Mouse (Mus musculus): ENCODE measurements around the gene Exoc8. TPM values are rescaled to one million over a fixed set of nuclear protein-coding genes. Genes with fewer than 3 reads are reported as not detected.

Exoc8 gene
- 15.5 and 16.3 TPM in 2 replicates for polyA plus RNA-seq (2015; fragmentation: Nextera tagmentation; extraction: Ambion mirVana)

GRCm38 (mm10) chr8:124897386-124898250, at the start of gene Exoc8, which contains the start of gene Sprtn:
TSS of gene Exoc8 (minus strand) at chr8:124897705.
TSS of gene Sprtn (plus strand) at chr8:124897886.
- peak within 1 kb of the TSS; percentile 83 for H3K9ac ChIP-seq
- H3K4me2 ChIP-seq: peak within 1 kb of the TSS; percentile 94
- peak; percentile 92 for ATAC-seq (replicated peaks)
- WGBS: under 1% methylated on average over 113 of the region's 114 CpGs
- H3K4me3 ChIP-seq: peak within 1 kb of the TSS; percentile 95
- peaks cover 33% of the 10 kb centered on the region for H3K36me3 ChIP-seq (replicated peaks)
- H3K4me1 ChIP-seq: peaks cover 48% of the 10 kb centered on the region
- no peaks in the 10 kb centered on the region for H3K9me3 ChIP-seq
- H3K27me3 ChIP-seq (replicated peaks): no peaks in the 10 kb centered on the region
- H3K27ac ChIP-seq: peak within 1 kb of the TSS; percentile 86

- peak overlapping the region; percentile 10; the same call in 1 of the 2 replicates for H3K4me2 ChIP-seq
- peaks cover 47% of the 10 kb centered on the region for H3K4me1 ChIP-seq
Measured at GRCm38 (mm10) chr8:124944406-124944805, 46.9 kb upstream of the Exoc8 start.

GRCm38 (mm10) chr8:124943801-124944200, 46.3 kb upstream of the Exoc8 start:
- WGBS: 81% methylated on average over 6 of the region's 6 CpGs
- Histone ChIP-seq H3K27me3 (replicated peaks) (no peaks in the 10 kb centered on the region), H3K9ac (no peak overlapping the region), H3K9me3 (no peaks in the 10 kb centered on the region), H3K4me1 (peaks cover 47% of the 10 kb centered on the region), H3K27ac (no peak overlapping the region), H3K36me3 (replicated peaks) (0 out of 2 replicates have a peak, but pooled peaks cover 8% of the 10 kb centered on the region), H3K4me2 (no peak overlapping the region), H3K4me3 (no peak overlapping the region)
- no peak for ATAC-seq (replicated peaks)

More at GRCm38 (mm10) chr8:124944406-124944805, 46.9 kb upstream of the Exoc8 start:
- H3K9ac ChIP-seq: no peak overlapping the region
- no peaks in the 10 kb centered on the region for H3K27me3 ChIP-seq (replicated peaks)
- no peak for ATAC-seq (replicated peaks)
- 0 out of 2 replicates have a peak, but pooled peaks cover 4% of the 10 kb centered on the region for H3K36me3 ChIP-seq (replicated peaks)
- H3K9me3 ChIP-seq: no peaks in the 10 kb centered on the region
- WGBS: 62% methylated on average over 7 of the region's 7 CpGs
- no peak overlapping the region for H3K27ac ChIP-seq
- H3K4me3 ChIP-seq: no peak overlapping the region

- H3K36me3 ChIP-seq (replicated peaks): 0 out of 2 replicates have a peak, but pooled peaks cover 10% of the 10 kb centered on the region
- no peak overlapping the region for H3K4me3 ChIP-seq
- 0 out of 2 replicates have a peak, but pooled peaks cover 3% of the 10 kb centered on the region for H3K4me1 ChIP-seq
- H3K4me2 ChIP-seq: no peak overlapping the region
- no peak for ATAC-seq (replicated peaks)
- no peak overlapping the region for H3K27ac ChIP-seq
- no peak overlapping the region for H3K9ac ChIP-seq
- no peaks in the 10 kb centered on the region for H3K27me3 ChIP-seq (replicated peaks)
- no peaks in the 10 kb centered on the region for H3K9me3 ChIP-seq
- 95% methylated on average over 4 of the region's 4 CpGs for WGBS
Measured at GRCm38 (mm10) chr8:124937293-124937692, 39.8 kb upstream of the Exoc8 start.

- H3K9ac ChIP-seq: no peak overlapping the region
- H3K9me3 ChIP-seq: no peaks in the 10 kb centered on the region
- ATAC-seq (replicated peaks): no peak
- no peaks in the 10 kb centered on the region for H3K27me3 ChIP-seq (replicated peaks)
- 0 out of 2 replicates have a peak, but pooled peaks cover 3% of the 10 kb centered on the region for H3K4me1 ChIP-seq
- no peak overlapping the region for H3K4me2 ChIP-seq
- H3K36me3 ChIP-seq (replicated peaks): 0 out of 2 replicates have a peak, but pooled peaks cover 10% of the 10 kb centered on the region
- H3K27ac ChIP-seq: no peak overlapping the region
- 96% methylated on average over 10 of the region's 10 CpGs for WGBS
- H3K4me3 ChIP-seq: no peak overlapping the region
Measured at GRCm38 (mm10) chr8:124936699-124937098, 39.2 kb upstream of the Exoc8 start.

- WGBS: 83% methylated on average over 5 of the region's 5 CpGs
- Histone ChIP-seq H3K4me1 (no peaks in the 10 kb centered on the region; the same call in 1 of the 2 replicates), H3K9me3 (no peaks in the 10 kb centered on the region), H3K4me3 (no peak overlapping the region), H3K27me3 (replicated peaks) (no peaks in the 10 kb centered on the region), H3K4me2 (no peak overlapping the region), H3K27ac (no peak overlapping the region), H3K9ac (no peak overlapping the region), H3K36me3 (replicated peaks) (0 out of 2 replicates have a peak, but pooled peaks cover 6% of the 10 kb centered on the region)
- ATAC-seq (replicated peaks): no peak
Measured at GRCm38 (mm10) chr8:124935116-124935515, 37.6 kb upstream of the Exoc8 start.

GRCm38 (mm10) chr8:124932435-124932834, 34.9 kb upstream of the Exoc8 start:
- no peak overlapping the region for H3K27ac ChIP-seq
- 78% methylated on average over 3 of the region's 3 CpGs for WGBS
- H3K27me3 ChIP-seq (replicated peaks): no peaks in the 10 kb centered on the region
- no peak overlapping the region for H3K4me2 ChIP-seq
- no peak for ATAC-seq (replicated peaks)
- no peaks in the 10 kb centered on the region for H3K36me3 ChIP-seq (replicated peaks)
- H3K9ac ChIP-seq: no peak overlapping the region
- no peaks in the 10 kb centered on the region; the same call in 1 of the 2 replicates for H3K4me1 ChIP-seq
- no peaks in the 10 kb centered on the region for H3K9me3 ChIP-seq
- no peak overlapping the region for H3K4me3 ChIP-seq

- H3K9me3 ChIP-seq: no peaks in the 10 kb centered on the region
- no peaks in the 10 kb centered on the region for H3K27me3 ChIP-seq (replicated peaks)
- H3K27ac ChIP-seq: no peak overlapping the region
- ATAC-seq (replicated peaks): no peak
- WGBS: 84% methylated on average over 4 of the region's 4 CpGs
- H3K4me3 ChIP-seq: no peak overlapping the region
- H3K9ac ChIP-seq: no peak overlapping the region
- H3K36me3 ChIP-seq (replicated peaks): no peaks in the 10 kb centered on the region
- H3K4me2 ChIP-seq: no peak overlapping the region
- H3K4me1 ChIP-seq: peaks cover 3% of the 10 kb centered on the region; the same call in 1 of the 2 replicates
Measured at GRCm38 (mm10) chr8:124930649-124931048, 33.1 kb upstream of the Exoc8 start.

- no peak overlapping the region for H3K4me2 ChIP-seq
- no peaks in the 10 kb centered on the region for H3K36me3 ChIP-seq (replicated peaks)
- ATAC-seq (replicated peaks): no peak
- H3K27ac ChIP-seq: no peak overlapping the region
- H3K27me3 ChIP-seq (replicated peaks): no peaks in the 10 kb centered on the region
- peaks cover 4% of the 10 kb centered on the region; the same call in 1 of the 2 replicates for H3K4me1 ChIP-seq
- no peak overlapping the region for H3K4me3 ChIP-seq
- WGBS: 95% methylated on average over 13 of the region's 13 CpGs
- H3K9me3 ChIP-seq: no peaks in the 10 kb centered on the region
- no peak overlapping the region for H3K9ac ChIP-seq
Measured at GRCm38 (mm10) chr8:124930086-124930485, 32.6 kb upstream of the Exoc8 start.

- Histone ChIP-seq H3K27me3 (replicated peaks) (no peaks in the 10 kb centered on the region), H3K9ac (no peak overlapping the region), H3K36me3 (replicated peaks) (no peaks in the 10 kb centered on the region), H3K4me1 (peaks cover 4% of the 10 kb centered on the region; the same call in 1 of the 2 replicates), H3K4me3 (no peak overlapping the region), H3K9me3 (no peaks in the 10 kb centered on the region), H3K27ac (no peak overlapping the region), H3K4me2 (no peak overlapping the region)
- no peak for ATAC-seq (replicated peaks)
- 92% methylated on average over 11 of the region's 11 CpGs for WGBS
Measured at GRCm38 (mm10) chr8:124929006-124929405, 31.5 kb upstream of the Exoc8 start.

GRCm38 (mm10) chr8:124926351-124926771, 28.9 kb upstream of the Exoc8 start:
- WGBS: 82% methylated on average over 10 of the region's 10 CpGs
- no peak overlapping the region for H3K4me2 ChIP-seq
- H3K36me3 ChIP-seq (replicated peaks): no peaks in the 10 kb centered on the region
- peaks cover 10% of the 10 kb centered on the region for H3K4me1 ChIP-seq
- no peak overlapping the region for H3K9ac ChIP-seq
- no peaks in the 10 kb centered on the region for H3K27me3 ChIP-seq (replicated peaks)
- H3K4me3 ChIP-seq: no peak overlapping the region
- no peak overlapping the region for H3K27ac ChIP-seq
- H3K9me3 ChIP-seq: no peaks in the 10 kb centered on the region
- no peak for ATAC-seq (replicated peaks)

- H3K27ac ChIP-seq: no peak overlapping the region
- H3K9me3 ChIP-seq: no peaks in the 10 kb centered on the region
- H3K36me3 ChIP-seq (replicated peaks): no peaks in the 10 kb centered on the region
- no peak for ATAC-seq (replicated peaks)
- no peak overlapping the region for H3K4me3 ChIP-seq
- H3K4me2 ChIP-seq: no peak overlapping the region
- peaks cover 11% of the 10 kb centered on the region for H3K4me1 ChIP-seq
- 86% methylated on average over 14 of the region's 14 CpGs for WGBS
- H3K9ac ChIP-seq: no peak overlapping the region
- no peaks in the 10 kb centered on the region for H3K27me3 ChIP-seq (replicated peaks)
Measured at GRCm38 (mm10) chr8:124925544-124926266, 28.2 kb upstream of the Exoc8 start.

All from midbrain, embryonic 15.5 days (tissue).